Mouse (Mus musculus) midbrain, embryonic 15.5 days (tissue): ENCODE results near the gene Gngt2. TPM values are rescaled to one million over a fixed set of nuclear protein-coding genes. Genes with fewer than 3 reads are reported as not detected.

ENCODE experiments used
- ATAC-seq: fragments of 200-750 bp; cut with Nextera tagmentation; replicated peaks from 2 replicates; pipeline ENCODE4 v1.8.0; 2017; ENCODE audit warnings: moderate TSS enrichment
- H3K27ac ChIP-seq: fragments of 300-500 bp; sonication (generic); 2 replicates; pipeline ENCODE4 v1.5.1; 2015; ENCODE audit warnings: mild to moderate bottlenecking, inconsistent platforms
- H3K27me3 ChIP-seq: fragments of 300-500 bp; sonication (generic); replicated peaks from 2 replicates; pipeline ENCODE4 v1.6.1; 2015; ENCODE audit warnings: inconsistent platforms
- H3K36me3 ChIP-seq: fragments of 300-500 bp; sonication (generic); replicated peaks from 2 replicates; pipeline ENCODE4 v1.6.1; 2015; ENCODE audit warnings: inconsistent platforms
- H3K4me1 ChIP-seq: fragments of 300-500 bp; sonication (generic); 2 replicates; pipeline ENCODE4 v1.6.1; 2015; ENCODE audit warnings: inconsistent platforms
- H3K4me2 ChIP-seq: fragments of 300-500 bp; sonication (generic); 2 replicates; pipeline ENCODE4 v1.6.1; 2015; ENCODE audit warnings: inconsistent platforms, mild to moderate bottlenecking, moderate library complexity
- H3K4me3 ChIP-seq: fragments of 300-500 bp; sonication (generic); 2 replicates; pipeline ENCODE4 v1.5.1; 2015; ENCODE audit warnings: mild to moderate bottlenecking, inconsistent platforms
- H3K9ac ChIP-seq: fragments of 300-500 bp; sonication (generic); 2 replicates; pipeline ENCODE4 v1.6.1; 2015; ENCODE audit warnings: mild to moderate bottlenecking, inconsistent platforms
- H3K9me3 ChIP-seq: fragments of 300-500 bp; sonication (generic); 2 replicates; pipeline ENCODE4 v1.6.1; 2016; ENCODE audit warnings: inconsistent platforms
- WGBS: fragments of 180-500 bp; shearing (Covaris S2); methylation state at CpG from one replicate; pipeline ENCODE4 v1.1.7; 2015; ENCODE audit warnings: mixed read lengths; 5-methylcytosine and 5-hydroxymethylcytosine counted together
- polyA plus RNA-seq: library from polyadenylated mRNA; unstranded; fragments of >200 nt; fragmentation: Nextera tagmentation; extraction: Ambion mirVana; gene quantifications from 2 replicates; pipeline ENCODE4 v1.2.1, GENCODE M21; 2015

Gene Gngt2
- polyA plus RNA-seq, 1 experiment from 2014 or later: 2.8 TPM

GRCm38 (mm10) chr11:95850898-95851297 is 13.9 kb downstream of the Gngt2 start:
- Histone ChIP-seq H3K4me3 (no peak overlapping the region), H3K4me2 (no peak overlapping the region), H3K9me3 (no peaks in the 10 kb centered on the region), H3K36me3 (no peaks in the 10 kb centered on the region), H3K27me3 (peaks cover 4% of the 10 kb centered on the region), H3K27ac (no peak overlapping the region), H3K9ac (no peak overlapping the region), H3K4me1 (no peaks in the 10 kb centered on the region)
- no peak for ATAC-seq
- WGBS: 79% methylated on average over 2 of the region's 2 CpGs

- no peaks in the 10 kb centered on the region for H3K9me3 ChIP-seq
- H3K4me3 ChIP-seq: no peak overlapping the region
- WGBS: 57% methylated on average over 5 of the region's 5 CpGs
- peaks cover 10% of the 10 kb centered on the region for H3K4me1 ChIP-seq
- no peaks in the 10 kb centered on the region for H3K36me3 ChIP-seq
- no peak overlapping the region for H3K4me2 ChIP-seq
- no peak overlapping the region for H3K9ac ChIP-seq
- H3K27me3 ChIP-seq: peaks cover 4% of the 10 kb centered on the region
- no peak for ATAC-seq
- H3K27ac ChIP-seq: no peak overlapping the region
Measured at GRCm38 (mm10) chr11:95853684-95854083, 16.7 kb downstream of the Gngt2 start.

GRCm38 (mm10) chr11:95857306-95857705 is 20.3 kb downstream of the Gngt2 start:
- Histone ChIP-seq H3K4me1 (peaks cover 18% of the 10 kb centered on the region), H3K9me3 (no peaks in the 10 kb centered on the region), H3K27ac (peak overlapping the region; percentile 87; the same call in 1 of the 2 replicates), H3K9ac (peak overlapping the region; percentile 20; the same call in 1 of the 2 replicates), H3K4me3 (peak overlapping the region; percentile 82), H3K36me3 (no peaks in the 10 kb centered on the region), H3K4me2 (peak overlapping the region; percentile 78), H3K27me3 (peaks cover 2% of the 10 kb centered on the region)
- ATAC-seq: no peak
- WGBS: 84% methylated on average over 4 of the region's 4 CpGs

GRCm38 (mm10) chr11:95857716-95858527 is 20.9 kb downstream of the Gngt2 start:
- Histone ChIP-seq H3K4me2 (peak overlapping the region; percentile 78), H3K36me3 (no peaks in the 10 kb centered on the region), H3K4me3 (peak overlapping the region; percentile 82), H3K27me3 (no peaks in the 10 kb centered on the region), H3K9ac (peak overlapping the region; percentile 58), H3K27ac (peak overlapping the region; percentile 87), H3K9me3 (no peaks in the 10 kb centered on the region), H3K4me1 (peaks cover 18% of the 10 kb centered on the region)
- ATAC-seq: peak; percentile 7; the same call in 1 of the 2 replicates
- WGBS: 15% methylated on average over 21 of the region's 21 CpGs

- no peaks in the 10 kb centered on the region for H3K36me3 ChIP-seq
- H3K4me1 ChIP-seq: peaks cover 18% of the 10 kb centered on the region
- peak; percentile 99 for ATAC-seq
- peak overlapping the region; percentile 82 for H3K4me3 ChIP-seq
- WGBS: under 1% methylated on average over 58 of the region's 58 CpGs
- peak overlapping the region; percentile 87 for H3K27ac ChIP-seq
- peak overlapping the region; percentile 78 for H3K4me2 ChIP-seq
- peak overlapping the region; percentile 58 for H3K9ac ChIP-seq
- H3K27me3 ChIP-seq: no peaks in the 10 kb centered on the region
- no peaks in the 10 kb centered on the region for H3K9me3 ChIP-seq
Measured at GRCm38 (mm10) chr11:95858528-95859467, 21.8 kb downstream of the Gngt2 start.

GRCm38 (mm10) chr11:95859468-95859855 is 22.4 kb downstream of the Gngt2 start:
- H3K4me1 ChIP-seq: peaks cover 18% of the 10 kb centered on the region

GRCm38 (mm10) chr11:95860071-95860490 is 23.1 kb downstream of the Gngt2 start:
- peak overlapping the region; percentile 53; the same call in 1 of the 2 replicates for H3K9ac ChIP-seq
- H3K4me1 ChIP-seq: peaks cover 18% of the 10 kb centered on the region
- no peak for ATAC-seq
- WGBS: 46% methylated on average over 3 of the region's 3 CpGs
- peak overlapping the region; percentile 82 for H3K4me3 ChIP-seq
- H3K36me3 ChIP-seq: no peaks in the 10 kb centered on the region
- no peaks in the 10 kb centered on the region for H3K27me3 ChIP-seq
- H3K9me3 ChIP-seq: no peaks in the 10 kb centered on the region
- H3K4me2 ChIP-seq: peak overlapping the region; percentile 78
- H3K27ac ChIP-seq: no peak overlapping the region

More at GRCm38 (mm10) chr11:95859468-95859855, 22.4 kb downstream of the Gngt2 start:
- ATAC-seq: peak; percentile 81
- Histone ChIP-seq H3K27ac (peak overlapping the region; percentile 87), H3K4me2 (peak overlapping the region; percentile 78), H3K36me3 (no peaks in the 10 kb centered on the region), H3K4me3 (peak overlapping the region; percentile 82), H3K27me3 (no peaks in the 10 kb centered on the region), H3K9ac (peak overlapping the region; percentile 53), H3K9me3 (no peaks in the 10 kb centered on the region)
- WGBS: 0% methylated on average over 35 of the region's 35 CpGs

GRCm38 (mm10) chr11:95861397-95861796 is 24.4 kb downstream of the Gngt2 start:
- Histone ChIP-seq H3K4me1 (peaks cover 18% of the 10 kb centered on the region), H3K9me3 (no peaks in the 10 kb centered on the region), H3K36me3 (no peaks in the 10 kb centered on the region), H3K9ac (no peak overlapping the region), H3K27me3 (no peaks in the 10 kb centered on the region), H3K27ac (no peak overlapping the region), H3K4me3 (no peak overlapping the region), H3K4me2 (no peak overlapping the region)
- no peak for ATAC-seq
- 94% methylated on average over 8 of the region's 8 CpGs for WGBS

- WGBS: 74% methylated on average over 4 of the region's 4 CpGs
- H3K27me3 ChIP-seq: no peaks in the 10 kb centered on the region
- ATAC-seq: no peak
- H3K4me2 ChIP-seq: no peak overlapping the region
- no peaks in the 10 kb centered on the region for H3K4me1 ChIP-seq
- no peak overlapping the region for H3K27ac ChIP-seq
- H3K4me3 ChIP-seq: no peak overlapping the region
- H3K9me3 ChIP-seq: no peaks in the 10 kb centered on the region
- H3K9ac ChIP-seq: no peak overlapping the region
- H3K36me3 ChIP-seq: no peaks in the 10 kb centered on the region
Measured at GRCm38 (mm10) chr11:95869442-95869841, 32.4 kb downstream of the Gngt2 start.

GRCm38 (mm10) chr11:95869918-95870470 is 33.0 kb downstream of the Gngt2 start:
- Histone ChIP-seq H3K4me2 (no peak overlapping the region), H3K27ac (no peak overlapping the region), H3K4me3 (no peak overlapping the region), H3K9ac (no peak overlapping the region), H3K27me3 (no peaks in the 10 kb centered on the region), H3K36me3 (no peaks in the 10 kb centered on the region), H3K9me3 (no peaks in the 10 kb centered on the region), H3K4me1 (no peaks in the 10 kb centered on the region)
- 79% methylated on average over 6 of the region's 6 CpGs for WGBS
- ATAC-seq: no peak

GRCm38 (mm10) chr11:95875804-95876203 is 38.8 kb downstream of the Gngt2 start:
- Histone ChIP-seq H3K9ac (no peak overlapping the region), H3K4me3 (no peak overlapping the region)

GRCm38 (mm10) chr11:95876296-95876695 is 39.3 kb downstream of the Gngt2 start:
- H3K9me3 ChIP-seq: no peaks in the 10 kb centered on the region
- H3K4me3 ChIP-seq: no peak overlapping the region
- no peaks in the 10 kb centered on the region for H3K27me3 ChIP-seq
- no peaks in the 10 kb centered on the region for H3K36me3 ChIP-seq
- no peak for ATAC-seq
- peak overlapping the region; percentile 24; the same call in 1 of the 2 replicates for H3K4me2 ChIP-seq
- H3K9ac ChIP-seq: no peak overlapping the region
- no peaks in the 10 kb centered on the region for H3K4me1 ChIP-seq
- H3K27ac ChIP-seq: no peak overlapping the region
- WGBS: 18% methylated on average over 7 of the region's 7 CpGs

More at GRCm38 (mm10) chr11:95875804-95876203, 38.8 kb downstream of the Gngt2 start:
- no peaks in the 10 kb centered on the region for H3K36me3 ChIP-seq
- 24% methylated on average over 9 of the region's 9 CpGs for WGBS
- no peak overlapping the region for H3K27ac ChIP-seq
- ATAC-seq: no peak
- no peaks in the 10 kb centered on the region for H3K27me3 ChIP-seq
- no peaks in the 10 kb centered on the region for H3K9me3 ChIP-seq
- no peaks in the 10 kb centered on the region for H3K4me1 ChIP-seq
- H3K4me2 ChIP-seq: peak overlapping the region; percentile 24; the same call in 1 of the 2 replicates
